ENCODE assay signal across 32 mouse cellular contexts in genomic region chr17:83374123-83374522, GRCm38 (mm10).
"Had no signal": no experiment of that assay in that cellular context is flagged by ENCODE, and none has a peak within 500 bp of the region (broad histone marks: within the 10 kb centered on the region; RNA-seq: fewer than 3 reads in every experiment).

No protein-coding gene starts in this region.

- H3K27me3 ChIP-seq: limb, embryonic 12.5 days; limb, embryonic 13.5 days; limb, embryonic 15.5 days; liver, embryonic 12.5 days; liver, embryonic 13.5 days; liver, embryonic 15.5 days; lung, embryonic 15.5 days; megakaryocyte, embryonic 14.5 days; midbrain, embryonic 12.5 days; midbrain, embryonic 13.5 days; midbrain, embryonic 15.5 days; neural tube, embryonic 12.5 days had no signal

- H3K9me3 ChIP-seq: limb, embryonic 10.5 days; limb, embryonic 12.5 days; limb, embryonic 13.5 days; limb, embryonic 15.5 days; liver, embryonic 12.5 days; liver, embryonic 13.5 days; liver, embryonic 15.5 days; lung, embryonic 15.5 days; midbrain, embryonic 10.5 days; midbrain, embryonic 12.5 days; midbrain, embryonic 13.5 days; midbrain, embryonic 15.5 days; neural tube, embryonic 12.5 days had no signal

- H3K4me2 ChIP-seq: limb, embryonic 12.5 days; limb, embryonic 13.5 days; limb, embryonic 15.5 days; liver, embryonic 11.5 days; liver, embryonic 12.5 days; liver, embryonic 13.5 days; liver, embryonic 15.5 days; lung, embryonic 14.5 days; lung, embryonic 15.5 days; midbrain, embryonic 11.5 days; midbrain, embryonic 12.5 days; midbrain, embryonic 13.5 days; midbrain, embryonic 15.5 days; neural tube, embryonic 12.5 days had no signal

- H3K4me1 ChIP-seq: liver, embryonic 15.5 days had no signal

- ATAC-seq: liver, embryonic 12.5 days; liver, postnatal 0 days; lung, postnatal 0 days; midbrain, embryonic 13.5 days; midbrain, embryonic 15.5 days; midbrain, embryonic 16.5 days had no signal

- H3K36me3 ChIP-seq: limb, embryonic 12.5 days; limb, embryonic 13.5 days; limb, embryonic 15.5 days; liver, embryonic 12.5 days; liver, embryonic 13.5 days; liver, embryonic 15.5 days; lung, embryonic 15.5 days; midbrain, embryonic 12.5 days; midbrain, embryonic 13.5 days; midbrain, embryonic 15.5 days; neural tube, embryonic 12.5 days had no signal

- DNase-seq: left cerebral cortex, postnatal 4 days; liver; liver, embryonic 13.5 days; liver, postnatal 0 days; lung, adult 18-20 months; lung, adult 2 months; lung, embryonic 14.5 days; lung, postnatal 10 days; lung, postnatal 14 days; lung, postnatal 36 days; lung, postnatal 4 days; midbrain, embryonic 14.5 days had no signal

- H3K27ac ChIP-seq: limb, embryonic 10.5 days; limb, embryonic 12.5 days; limb, embryonic 13.5 days; limb, embryonic 15.5 days; liver, embryonic 12.5 days; liver, embryonic 13.5 days; liver, embryonic 14.5 days; liver, embryonic 15.5 days; lung, embryonic 15.5 days; macrophage; midbrain, embryonic 10.5 days; midbrain, embryonic 12.5 days; midbrain, embryonic 13.5 days; midbrain, embryonic 15.5 days; neural tube, embryonic 12.5 days had no signal

- H3K4me3 ChIP-seq: limb, embryonic 10.5 days; limb, embryonic 12.5 days; limb, embryonic 13.5 days; limb, embryonic 15.5 days; liver, embryonic 12.5 days; liver, embryonic 13.5 days; liver, embryonic 15.5 days; lung, embryonic 15.5 days; megakaryocyte, embryonic 14.5 days; midbrain, embryonic 10.5 days; midbrain, embryonic 12.5 days; midbrain, embryonic 13.5 days; midbrain, embryonic 15.5 days; myocyte; neural tube, embryonic 12.5 days had no signal

- H3K9ac ChIP-seq: limb, embryonic 12.5 days; limb, embryonic 13.5 days; limb, embryonic 15.5 days; liver, embryonic 12.5 days; liver, embryonic 13.5 days; liver, embryonic 14.5 days; liver, embryonic 15.5 days; liver, postnatal 0 days; lung, embryonic 14.5 days; lung, embryonic 15.5 days; midbrain, embryonic 12.5 days; midbrain, embryonic 13.5 days; midbrain, embryonic 15.5 days; neural tube, embryonic 12.5 days had no signal
